Mouse (Mus musculus) frontal cortex, postnatal 25 days (tissue): ENCODE results near the gene Tespa1.
A peak's percentile ranks its signal among the peaks of the same experiment; 100 is the strongest.
"Not testable (repeated sequence)": the region's sequence is repeated elsewhere in the genome, so short reads cannot be mapped to it uniquely, and the experiment has no call there.

Source experiments
- DNase-seq, 2 experiments: peaks; one replicate each; pipeline ENCODE4 v3.0.0; 2022; ENCODE audit warnings: low spot score in 2 of 2

Tespa1 gene

GRCm38 (mm10) chr10:130322637-130323036 is at the start of gene Tespa1:
Gene Tespa1 (plus strand): TSS chr10:130322870.
- no peak for DNase-seq

- no peak for DNase-seq
Measured at GRCm38 (mm10) chr10:130275759-130276158, 46.9 kb upstream of the Tespa1 start.

GRCm38 (mm10) chr10:130276496-130276895 is 46.2 kb upstream of the Tespa1 start:
- DNase-seq = no peak

DNA sequence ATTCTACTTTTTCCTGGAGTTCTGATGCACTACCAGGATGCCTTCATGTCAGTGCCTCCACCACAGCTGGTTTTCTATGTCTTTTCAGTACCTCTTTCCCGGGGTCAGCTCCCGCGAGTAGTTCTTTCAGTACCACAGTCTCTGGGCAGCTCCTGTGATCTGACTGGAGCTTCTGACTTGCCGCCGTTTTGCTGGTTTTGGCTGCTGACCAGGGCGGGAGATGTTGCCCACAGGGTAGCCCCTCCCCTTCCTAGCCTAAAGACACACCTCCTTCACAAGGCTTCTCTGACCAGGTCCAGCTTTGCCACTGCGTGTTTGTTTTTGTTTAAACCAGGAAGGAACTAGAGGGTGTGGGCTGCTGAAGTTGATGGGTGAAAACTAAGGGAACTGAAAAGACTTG is 42.6 kb upstream of the Tespa1 start, which contains the start of gene Neurod4:
Gene Neurod4 (minus strand): TSS at position 175 of the 400 bp plus-strand sequence.
- DNase-seq = no peak

GRCm38 (mm10) chr10:130281982-130282449 is 40.7 kb upstream of the Tespa1 start:
- DNase-seq = no peak

DNA sequence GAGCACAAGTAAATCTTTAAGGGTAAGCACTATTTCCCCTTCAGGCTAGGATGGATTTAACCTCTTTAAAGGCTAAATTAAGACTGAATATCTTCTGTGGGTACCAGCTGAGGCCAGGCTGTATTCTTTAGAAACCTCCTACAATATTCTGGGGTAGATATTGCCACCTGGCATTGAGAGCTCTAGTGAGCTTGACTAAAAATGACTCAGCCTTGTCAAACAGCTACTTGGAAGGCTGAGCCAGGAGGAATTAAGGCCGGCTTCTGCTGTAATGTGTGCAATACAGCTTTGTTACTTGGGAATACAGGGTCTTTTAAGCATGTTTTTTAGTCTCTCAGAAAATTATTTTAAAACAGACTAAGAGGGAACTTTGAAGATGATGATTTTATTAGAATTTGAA is 35.5 kb upstream of the Tespa1 start:
- no peak for DNase-seq

DNA sequence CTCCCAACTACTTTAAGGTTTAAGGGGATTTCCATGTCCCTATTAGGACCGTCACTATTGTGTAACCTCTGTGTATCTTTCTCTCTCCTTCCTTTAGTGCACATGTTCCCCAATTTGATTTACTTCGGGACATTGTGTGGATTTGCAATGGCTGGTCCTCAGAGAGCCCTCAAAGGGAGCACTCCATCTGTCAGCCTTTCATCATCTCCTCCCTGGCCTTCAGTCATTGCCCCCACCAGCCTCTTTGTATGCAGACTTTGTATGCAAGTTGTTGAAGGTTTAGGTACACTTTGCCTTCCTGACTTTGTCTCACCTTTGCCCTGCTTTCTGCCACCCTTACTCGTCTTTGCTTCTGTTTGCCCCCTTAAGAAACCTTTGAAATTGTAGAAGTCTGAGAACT is 34.7 kb upstream of the Tespa1 start:
- DNase-seq = no peak

DNA sequence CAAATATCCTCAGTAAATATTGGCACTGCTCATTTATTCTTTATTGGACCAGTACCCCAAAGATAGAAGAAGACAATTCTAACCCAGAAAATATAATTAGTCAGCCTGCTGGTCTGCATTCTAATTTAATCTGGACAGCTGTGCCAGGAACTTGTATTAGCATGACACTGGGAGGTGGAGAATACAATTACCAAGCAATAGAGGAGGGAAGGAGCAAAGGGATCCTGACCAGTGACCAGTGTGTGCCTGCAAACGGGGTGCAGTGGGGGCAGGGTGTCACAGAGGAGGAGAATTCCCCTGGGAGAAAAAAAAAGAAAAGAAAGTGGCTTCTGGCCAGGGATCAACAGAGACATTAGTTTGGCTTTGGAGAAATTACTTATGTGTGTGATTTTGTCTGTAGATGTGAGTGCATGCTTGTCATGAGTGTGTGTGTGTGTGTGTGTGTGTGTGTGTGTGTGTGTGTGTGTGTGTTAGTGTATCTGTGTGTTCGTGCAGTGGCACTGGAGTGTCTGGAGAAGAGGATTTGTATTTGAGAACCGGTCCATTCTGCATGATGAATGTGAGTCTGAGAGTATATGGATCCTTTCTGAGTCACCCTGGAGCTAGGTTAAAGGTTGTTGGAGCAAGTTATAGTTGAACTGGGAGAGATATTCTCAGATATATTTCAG is 28.8 kb upstream of the Tespa1 start:
- DNase-seq = no peak

DNA sequence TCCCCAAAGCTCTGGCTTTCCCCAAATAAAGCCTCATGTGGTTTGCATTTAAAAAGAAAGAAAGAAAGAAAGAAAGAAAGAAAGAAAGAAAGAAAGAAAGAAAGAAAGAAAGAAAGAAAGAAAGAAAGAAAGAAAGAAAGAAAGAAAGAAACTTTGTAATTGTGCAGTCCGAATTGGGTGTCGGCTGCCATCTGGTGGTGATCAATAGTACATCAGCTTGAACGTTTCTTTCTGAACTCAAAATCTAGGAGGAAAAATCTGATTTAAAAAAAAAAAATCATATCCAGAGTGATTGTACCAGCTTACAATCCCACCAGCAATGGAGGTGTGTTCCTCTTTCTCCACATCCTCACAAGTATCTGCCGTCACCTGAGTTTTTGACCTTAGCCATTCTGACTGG is 23.9 kb upstream of the Tespa1 start:
- peak in 1 of 2 experiments; percentile 20 for DNase-seq

DNA sequence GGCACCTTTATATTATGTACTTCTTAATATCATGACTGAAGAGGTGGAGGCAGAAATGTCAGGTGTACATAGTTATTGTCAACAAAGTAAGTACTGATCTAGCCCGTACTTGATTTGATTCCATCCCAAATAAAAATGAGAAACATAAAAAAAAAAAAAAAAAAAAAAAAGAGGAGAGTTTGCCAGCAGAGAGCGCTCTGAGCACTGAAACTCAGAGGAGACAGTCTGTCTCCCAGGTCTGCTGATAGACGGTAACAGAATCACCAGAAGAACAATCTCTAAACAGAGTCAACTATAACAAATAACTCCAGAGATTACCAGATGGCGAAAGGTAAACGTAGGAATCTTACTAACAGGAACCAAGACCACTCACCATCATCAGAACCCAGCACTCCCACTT is 18.5 kb upstream of the Tespa1 start:
- DNase-seq = not testable (repeated sequence)

DNA sequence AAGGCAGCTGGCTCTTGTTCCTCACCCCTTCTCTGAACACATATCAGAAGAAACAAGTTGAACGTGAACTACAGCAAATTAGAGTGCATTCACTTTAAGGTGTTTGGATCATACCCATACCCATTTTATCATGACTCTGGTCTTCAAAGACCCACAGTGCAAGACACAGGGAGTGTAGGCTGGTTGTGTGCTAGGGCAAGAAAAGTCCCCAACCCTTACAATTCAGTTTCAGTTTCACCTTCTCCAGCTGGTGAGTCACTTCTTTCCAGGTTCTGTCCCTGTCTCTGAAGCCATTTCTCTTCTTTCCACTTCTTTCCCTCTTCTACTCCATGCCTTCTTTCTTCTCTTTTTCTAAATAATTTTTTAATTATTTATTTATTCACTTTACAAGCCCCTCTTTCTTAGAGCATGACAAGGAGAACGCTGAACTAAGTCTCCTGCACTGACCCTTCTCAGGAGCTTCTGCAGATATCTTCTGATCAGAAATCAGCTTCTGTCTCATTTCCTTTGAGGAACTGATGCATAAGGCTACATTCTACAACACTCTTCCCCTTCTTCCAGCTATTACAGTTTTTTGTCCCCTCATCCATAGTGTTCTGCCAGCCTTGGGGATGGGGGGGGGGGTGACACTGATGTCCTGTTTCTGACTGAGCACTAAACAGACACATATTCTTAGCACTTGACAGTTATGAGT is 11.0 kb upstream of the Tespa1 start:
- DNase-seq = no peak

GRCm38 (mm10) chr10:130313531-130313930 is 9.1 kb upstream of the Tespa1 start:
- no peak for DNase-seq

- no peak for DNase-seq
Measured at GRCm38 (mm10) chr10:130314110-130314829, 8.4 kb upstream of the Tespa1 start.

- no peak for DNase-seq
Measured at GRCm38 (mm10) chr10:130315846-130316245, 6.8 kb upstream of the Tespa1 start.

DNA sequence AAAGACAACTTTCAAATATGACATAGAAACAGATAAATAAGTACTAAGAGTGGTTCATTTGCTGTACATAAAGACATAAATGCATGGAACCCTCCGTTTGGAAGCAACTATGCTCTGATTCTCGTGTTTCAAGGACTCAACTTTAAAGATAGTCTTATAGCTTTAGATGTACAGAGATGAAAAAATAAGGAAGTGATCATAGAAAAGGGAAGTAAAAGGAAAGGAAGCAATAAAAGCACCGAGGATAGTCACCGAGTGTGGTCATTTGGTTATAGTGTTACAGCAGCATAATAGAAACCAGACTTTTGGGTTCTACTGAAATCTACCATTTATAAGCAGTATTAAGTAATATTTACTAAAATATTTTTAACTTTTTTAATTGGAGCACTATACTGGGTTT is 4.0 kb upstream of the Tespa1 start:
- DNase-seq = no peak

DNA sequence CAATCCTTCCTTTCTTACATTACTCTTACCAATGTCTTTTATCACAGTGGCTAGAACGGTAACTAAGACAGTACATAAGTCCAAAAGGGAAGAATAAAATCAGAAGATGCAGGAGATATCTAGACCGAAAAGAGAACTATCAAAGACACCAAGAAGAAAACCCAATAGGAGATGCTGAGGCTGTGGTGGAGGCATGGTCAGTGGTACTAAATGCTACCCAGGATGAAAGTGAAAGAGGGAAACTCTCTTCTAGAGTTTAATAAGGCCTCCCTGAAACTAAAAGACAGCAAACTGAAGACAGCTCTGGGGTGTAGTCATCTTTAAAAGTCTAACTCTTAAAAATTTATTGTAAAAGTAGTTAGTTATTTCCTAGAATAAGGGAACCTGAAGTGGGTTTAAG is 2.0 kb upstream of the Tespa1 start:
- DNase-seq = no peak

GRCm38 (mm10) chr10:130322062-130322461 is 608 bp upstream of the Tespa1 start:
- DNase-seq = no peak

- DNase-seq = no peak
Measured at GRCm38 (mm10) chr10:130324243-130324642, 1.6 kb downstream of the Tespa1 start.

DNA sequence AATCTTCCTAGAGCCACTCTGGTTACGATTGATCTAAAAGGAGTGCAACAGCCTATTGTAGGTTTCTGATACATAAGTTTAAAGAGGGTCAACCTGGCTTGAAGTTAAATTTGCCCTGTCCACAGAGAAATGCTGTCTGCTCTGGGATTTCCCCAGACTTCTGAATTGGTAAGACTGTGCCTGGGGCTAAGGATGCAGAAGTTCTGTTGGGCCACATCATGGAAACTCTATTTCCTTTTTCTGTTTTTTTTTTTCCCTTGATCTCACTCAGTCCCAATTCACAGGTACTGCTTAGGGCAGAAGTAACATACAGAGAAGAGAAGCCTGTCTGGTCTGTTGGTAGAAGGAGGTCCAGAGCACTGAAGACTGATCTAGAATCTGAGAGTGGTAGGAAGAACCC is 8.0 kb downstream of the Tespa1 start:
- DNase-seq = no peak

- no peak for DNase-seq
Measured at GRCm38 (mm10) chr10:130336385-130336784, 13.7 kb downstream of the Tespa1 start.

DNA sequence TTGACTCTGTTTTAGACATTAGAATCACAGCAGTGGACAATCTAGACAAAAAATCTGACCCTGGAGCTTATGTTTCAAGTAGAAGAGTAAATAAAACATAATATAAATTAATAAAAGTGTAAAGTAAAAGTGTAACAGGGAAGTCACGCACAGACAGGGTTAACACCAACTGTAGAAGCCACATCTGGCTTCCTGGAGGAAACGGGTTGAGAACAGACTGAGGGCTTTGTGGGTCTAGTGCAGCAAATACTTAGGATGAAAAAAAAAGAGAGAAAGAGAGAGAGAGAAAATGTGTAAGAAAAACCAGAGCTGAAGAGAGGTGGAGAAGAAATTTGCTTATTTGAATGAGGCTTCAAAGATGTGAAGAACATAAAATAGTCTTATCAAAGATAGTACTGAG is 14.9 kb downstream of the Tespa1 start:
- no peak for DNase-seq

DNA sequence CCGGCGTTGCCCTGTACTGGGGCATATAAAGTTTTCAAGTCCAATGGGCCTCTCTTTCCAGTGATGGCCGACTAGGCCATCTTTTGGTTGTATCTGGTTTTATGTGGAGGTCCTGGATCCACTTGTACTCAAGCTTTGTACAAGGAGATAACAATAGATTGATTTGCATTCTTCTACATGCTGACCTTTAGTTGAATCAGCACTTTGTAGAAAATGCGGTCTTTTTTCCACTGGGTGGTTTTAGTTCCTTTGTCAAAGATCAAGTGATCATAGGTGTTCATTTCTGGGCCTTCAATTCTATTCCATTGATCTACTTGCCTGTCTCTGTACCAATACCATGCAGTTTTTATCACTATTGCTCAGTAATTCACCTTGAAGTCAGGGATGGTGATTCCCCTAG is 17.4 kb downstream of the Tespa1 start:
- DNase-seq = not testable (repeated sequence)

DNA sequence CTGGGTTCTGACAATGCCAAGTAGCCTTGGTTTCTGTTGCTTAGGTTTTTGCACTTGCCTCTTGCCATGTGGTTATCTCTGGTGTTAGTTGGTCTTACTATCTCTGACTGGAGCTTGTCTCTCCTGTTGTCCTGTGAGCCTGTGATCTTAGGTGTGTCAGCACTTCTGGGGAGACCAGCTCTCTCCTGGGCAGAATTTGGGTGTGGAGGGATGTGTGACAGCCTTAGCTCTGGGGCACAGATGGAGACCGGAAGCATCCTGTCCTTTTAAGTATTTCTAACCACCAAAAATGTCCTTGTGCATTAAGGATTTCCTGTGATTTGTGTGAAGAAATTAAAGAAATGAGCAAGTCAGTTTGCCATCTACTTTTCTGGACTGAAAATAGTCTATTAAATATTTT is 21.4 kb downstream of the Tespa1 start:
- no peak for DNase-seq
